Mouse (Mus musculus) right cerebral cortex, postnatal 14 days (tissue): Measurements from ENCODE around the gene Tex33.
"Not testable (repeated sequence)": the region's sequence is repeated elsewhere in the genome, so short reads cannot be mapped to it uniquely, and the experiment has no call there.

Experiments used
- DNase-seq: peaks from one replicate; pipeline ENCODE4 v3.0.0; 2022

Tex33 gene

GRCm38 (mm10) chr15:78369641-78370040 lies 26.1 kb downstream of the Tex33 start:
- DNase-seq: no peak

GRCm38 (mm10) chr15:78368926-78369346 lies 26.8 kb downstream of the Tex33 start:
- DNase-seq: no peak

GRCm38 (mm10) chr15:78367811-78368210 lies 27.9 kb downstream of the Tex33 start:
- DNase-seq: no peak

- DNase-seq: peak; percentile 41
Observed at GRCm38 (mm10) chr15:78366875-78367274, 28.8 kb downstream of the Tex33 start.

GRCm38 (mm10) chr15:78365916-78366315 lies 29.8 kb downstream of the Tex33 start:
- DNase-seq: no peak

GRCm38 (mm10) chr15:78355548-78355947 lies 40.2 kb downstream of the Tex33 start:
- DNase-seq: no peak

GRCm38 (mm10) chr15:78354958-78355357 lies 40.8 kb downstream of the Tex33 start:
- peak; percentile 64 for DNase-seq

GRCm38 (mm10) chr15:78351586-78352165 lies 44.0 kb downstream of the Tex33 start:
- no peak for DNase-seq

GRCm38 (mm10) chr15:78344567-78344966 lies 51.1 kb downstream of the Tex33 start:
- DNase-seq: no peak

GRCm38 (mm10) chr15:78343683-78344082 lies 52.0 kb downstream of the Tex33 start:
- no peak for DNase-seq

- not testable (repeated sequence) for DNase-seq
Observed at GRCm38 (mm10) chr15:78340919-78341318, 54.8 kb downstream of the Tex33 start.

GRCm38 (mm10) chr15:78339627-78340423 lies 55.9 kb downstream of the Tex33 start:
- DNase-seq: peak; percentile 65

GRCm38 (mm10) chr15:78334380-78334779 lies 61.3 kb downstream of the Tex33 start:
- DNase-seq: no peak

- no peak for DNase-seq
Observed at GRCm38 (mm10) chr15:78332981-78333380, 62.7 kb downstream of the Tex33 start.

GRCm38 (mm10) chr15:78331523-78332340 lies 64.0 kb downstream of the Tex33 start:
- DNase-seq: no peak

- no peak for DNase-seq
Observed at GRCm38 (mm10) chr15:78330706-78331105, 65.0 kb downstream of the Tex33 start.

GRCm38 (mm10) chr15:78329972-78330371 lies 65.7 kb downstream of the Tex33 start:
- DNase-seq: not testable (repeated sequence)

- DNase-seq: no peak
Observed at GRCm38 (mm10) chr15:78328520-78329097, 67.1 kb downstream of the Tex33 start.
